14 mouse cellular contexts compared by ENCODE assay signal in genomic region chr1:43462666-43463065, GRCm38 (mm10). TPM values are rescaled to one million over a fixed set of nuclear protein-coding genes. Genes with fewer than 3 reads are reported as not detected.
DNase-seq lines count a peak whose midpoint lies in the region; ATAC-seq lines count a peak whose summit lies in the region.
"Had no signal": no experiment of that assay in that cellular context is flagged by ENCODE, and none has a peak within 500 bp of the region (broad histone marks: within the 10 kb centered on the region; RNA-seq: fewer than 3 reads in every experiment).

No protein-coding gene starts in this region.

- H3K27me3 ChIP-seq in heart, embryonic 10.5 days (ENCODE audit: insufficient read depth, poor library complexity, severe bottlenecking) = no peaks in the 10 kb centered on the region
- no peaks in the 10 kb centered on the region for H3K27me3 ChIP-seq in midbrain, embryonic 16.5 days (ENCODE audit: control insufficient read depth, insufficient read depth, low read depth, low read length)
- H3K27me3 ChIP-seq: forebrain, embryonic 12.5 days had no signal

- H3K9ac ChIP-seq in midbrain, embryonic 16.5 days (ENCODE audit: low read depth, low read length) = no peak overlapping the region
- H3K9ac ChIP-seq: forebrain, embryonic 12.5 days had no signal

- peaks cover 8% of the 10 kb centered on the region; the same call in 1 of the 2 replicates for H3K36me3 ChIP-seq in heart, embryonic 10.5 days
- no peaks in the 10 kb centered on the region for H3K36me3 ChIP-seq in midbrain, embryonic 16.5 days (ENCODE audit: control insufficient read depth, insufficient read depth, low read length)

- no peaks in the 10 kb centered on the region for H3K9me3 ChIP-seq in heart, embryonic 10.5 days
- no peaks in the 10 kb centered on the region for H3K9me3 ChIP-seq in midbrain, embryonic 16.5 days (replicated peaks; ENCODE audit: control insufficient read depth, low read length, poor library complexity, severe bottlenecking)
- H3K9me3 ChIP-seq: forebrain, embryonic 12.5 days; midbrain, embryonic 10.5 days had no signal

- H3K4me1 ChIP-seq in heart, embryonic 10.5 days = peaks cover 25% of the 10 kb centered on the region
- H3K4me1 ChIP-seq in midbrain, embryonic 16.5 days (ENCODE audit: control insufficient read depth, insufficient read depth, low read length) = peaks cover 10% of the 10 kb centered on the region
- H3K4me1 ChIP-seq: midbrain, embryonic 10.5 days had no signal

- ATAC-seq in midbrain, embryonic 16.5 days = no peak

- no peak overlapping the region for H3K4me2 ChIP-seq in midbrain, embryonic 16.5 days (ENCODE audit: low read length)
- H3K4me2 ChIP-seq: forebrain, embryonic 12.5 days had no signal

- H3K4me3 ChIP-seq in heart, embryonic 10.5 days = no peak overlapping the region
- H3K4me3 ChIP-seq in midbrain, embryonic 16.5 days (ENCODE audit: low read depth, low read length) = no peak overlapping the region
- H3K4me3 ChIP-seq: forebrain, embryonic 12.5 days; left cerebral cortex, adult 2 months; midbrain, embryonic 10.5 days had no signal

- H3K27ac ChIP-seq in heart, embryonic 10.5 days = no peak overlapping the region
- H3K27ac ChIP-seq in midbrain, embryonic 16.5 days (ENCODE audit: low read length) = no peak overlapping the region
- H3K27ac ChIP-seq: forebrain, embryonic 12.5 days; midbrain, embryonic 10.5 days had no signal

- DNase-seq in heart, adult 11 months = peak; percentile 89
- no peak for DNase-seq in heart, embryonic 10.5 days (ENCODE audit: low spot score)
- DNase-seq in urinary bladder, postnatal 14 days (ENCODE audit: low spot score) = peak; percentile 36
- no peak for DNase-seq in urinary bladder, adult 2 months (ENCODE audit: low spot score)
- DNase-seq in heart, postnatal 14 days = peak; percentile 27 to 43
- DNase-seq in right cerebral cortex, adult 18-20 months = no peak
- DNase-seq in embryo, embryonic 11 days = no peak
- DNase-seq: kidney, postnatal 14 days; liver; thymus, adult 18-20 months had no signal

- 64% methylated on average over 4 of the region's 4 CpGs for WGBS in heart, embryonic 10.5 days
- WGBS in midbrain, embryonic 16.5 days = 70% methylated on average over 4 of the region's 4 CpGs

- intact Hi-C loops in heart, postnatal 14 days (cut with DNase I) = no loop called here

RNA-seq across cellular contexts. Expression of gene Nck2, which starts 18.3 kb away (rescaled TPM):
- polyA plus RNA-seq in heart, embryonic 10.5 days (2016; fragmentation: Nextera tagmentation; extraction: Ambion mirVana) = 30.4 and 37.0 TPM in 2 replicates
- 30.4 and 32.4 TPM in 2 replicates for polyA plus RNA-seq in urinary bladder, adult 2 months (2012; rRNA removed)
- total RNA-seq in heart, postnatal 14 days (2021) = 10 to 100 TPM; 21.0 to 22.4 TPM
- 32.1 and 32.3 TPM in 2 replicates for polyA plus RNA-seq in midbrain, embryonic 16.5 days (2015; fragmentation: Nextera tagmentation; extraction: Ambion mirVana)

Comparison
In these comparisons a context has a peak if more than half of its experiments do, and no peak if none do; other contexts are left out.
1. DNase-seq: peak in heart, adult 11 months (single experiment), urinary bladder, postnatal 14 days (single experiment) and heart, postnatal 14 days (2 of 2); none in heart, embryonic 10.5 days (single experiment), urinary bladder, adult 2 months (single experiment), right cerebral cortex, adult 18-20 months (single experiment) and embryo, embryonic 11 days (single experiment).